Mouse (Mus musculus): ENCODE data around the gene Zfp385b.
A peak's percentile ranks its signal among the peaks of the same experiment; 100 is the strongest.

Gene Zfp385b

DNA sequence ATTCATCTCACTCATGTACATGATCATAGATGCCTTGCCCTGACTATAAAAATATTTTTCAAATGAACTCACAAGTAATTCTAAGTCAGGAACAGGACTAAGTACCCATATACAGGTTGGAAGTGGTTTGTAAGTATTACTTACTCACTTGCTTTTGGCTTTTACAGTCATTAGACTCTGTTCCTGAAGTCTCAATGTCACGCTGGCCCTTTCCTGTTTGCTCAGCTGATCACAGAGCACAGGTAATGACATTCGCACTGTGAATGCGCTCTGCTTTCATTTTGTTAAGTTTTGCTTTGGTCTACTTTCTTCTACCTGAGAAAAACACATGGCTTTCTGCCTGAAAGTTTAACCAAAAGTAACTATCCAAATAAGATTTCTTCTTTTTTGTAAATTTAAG, 282.9 kb downstream of the Zfp385b start:
- no peak for ATAC-seq (ENCODE audit: insufficient number of reproducible peaks, low FRiP score, low TSS enrichment)

DNA sequence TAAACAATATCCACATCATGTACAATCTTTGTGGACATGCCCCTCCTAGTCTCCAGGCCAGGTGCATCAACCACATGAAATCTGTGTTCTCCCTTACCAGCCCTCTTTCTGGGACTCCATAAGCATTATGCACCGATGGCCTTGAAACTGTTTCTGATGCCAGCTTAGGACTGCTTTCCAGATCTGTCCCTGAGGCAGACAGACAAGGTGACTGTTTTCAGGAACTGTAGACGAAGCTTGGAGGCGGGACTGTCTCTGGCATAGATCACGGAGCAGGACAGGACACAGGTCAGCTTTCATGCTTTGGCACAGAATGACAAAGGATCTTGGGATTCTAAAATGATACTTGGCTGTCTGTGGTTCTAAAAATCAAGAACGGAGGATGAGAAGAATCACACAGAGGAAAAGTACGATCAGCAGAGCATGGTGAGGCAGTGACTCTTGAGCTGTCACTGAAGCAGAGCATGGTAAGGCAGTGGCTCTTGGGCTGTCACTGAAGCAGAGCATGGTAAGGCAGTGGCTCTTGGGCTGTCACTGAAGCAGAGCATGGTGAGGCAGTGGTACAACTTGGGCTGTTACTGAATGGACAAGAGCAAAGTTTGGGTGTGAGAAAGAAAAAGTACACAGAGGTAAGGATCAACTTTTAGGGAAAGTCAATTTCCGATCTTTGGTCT, 291.2 kb downstream of the Zfp385b start:
- peak; percentile 56; the same call in 1 of the 2 replicates for ATAC-seq (ENCODE audit: insufficient number of reproducible peaks, low FRiP score, low TSS enrichment)

DNA sequence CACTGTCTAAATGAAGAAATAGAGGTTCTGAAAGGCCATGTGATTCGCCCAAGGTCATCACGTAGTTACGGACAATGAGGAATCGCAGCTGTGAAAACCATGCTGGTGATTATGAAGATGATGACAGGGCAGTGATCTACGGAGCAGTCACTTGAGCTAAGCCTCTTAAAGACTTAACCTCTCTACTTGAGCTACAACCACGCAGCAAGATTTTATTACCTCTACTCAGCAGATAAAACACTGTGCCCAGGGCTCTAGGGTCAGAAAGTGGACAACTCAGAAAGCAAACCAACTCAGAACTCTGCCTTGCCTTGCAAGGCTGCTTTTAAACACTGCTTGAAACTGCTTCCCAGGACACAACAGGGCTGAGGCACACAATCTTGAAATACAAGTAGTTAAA, 291.8 kb downstream of the Zfp385b start:
- no peak for ATAC-seq (ENCODE audit: insufficient number of reproducible peaks, low FRiP score, low TSS enrichment)

DNA sequence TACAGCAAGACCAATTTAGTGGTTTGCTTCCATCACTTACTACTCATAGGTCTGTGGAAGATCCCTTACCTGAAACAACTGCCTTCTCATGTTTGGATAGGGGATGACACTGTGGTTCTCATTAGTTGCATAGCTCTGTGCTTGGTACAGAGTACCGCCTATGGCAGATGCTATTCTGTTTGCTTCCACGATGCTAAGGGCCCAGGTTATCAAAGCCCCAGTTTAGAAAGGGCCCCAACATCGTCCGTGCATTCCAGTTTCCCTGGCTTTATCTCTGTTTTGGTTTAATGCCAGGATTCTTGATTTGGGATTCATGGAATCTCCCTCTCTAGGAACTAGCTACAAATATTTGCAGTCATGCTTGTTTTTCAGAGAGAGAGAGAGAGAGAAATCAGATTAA, 292.6 kb downstream of the Zfp385b start:
- ATAC-seq (ENCODE audit: insufficient number of reproducible peaks, low FRiP score, low TSS enrichment): no peak

DNA sequence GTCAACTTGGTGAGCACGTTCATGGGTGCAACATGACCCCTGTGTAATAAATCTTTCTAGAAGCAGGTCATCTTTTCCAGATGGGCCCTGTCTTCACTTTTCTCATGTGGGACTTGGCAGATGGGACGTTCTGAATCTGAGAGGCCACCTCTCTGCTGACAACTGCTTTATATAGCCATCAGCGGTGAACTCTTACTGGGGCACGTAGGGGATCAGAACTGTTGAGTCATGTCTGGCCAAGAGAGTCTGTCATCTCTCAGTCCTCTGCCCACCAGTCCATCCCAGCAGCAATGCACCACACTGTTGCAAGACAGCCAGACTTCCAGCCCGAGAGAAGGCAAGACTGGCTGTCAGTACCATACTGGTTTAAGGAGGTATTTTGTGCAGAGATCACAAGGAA, 293.1 kb downstream of the Zfp385b start:
- no peak for ATAC-seq (ENCODE audit: insufficient number of reproducible peaks, low FRiP score, low TSS enrichment)

DNA sequence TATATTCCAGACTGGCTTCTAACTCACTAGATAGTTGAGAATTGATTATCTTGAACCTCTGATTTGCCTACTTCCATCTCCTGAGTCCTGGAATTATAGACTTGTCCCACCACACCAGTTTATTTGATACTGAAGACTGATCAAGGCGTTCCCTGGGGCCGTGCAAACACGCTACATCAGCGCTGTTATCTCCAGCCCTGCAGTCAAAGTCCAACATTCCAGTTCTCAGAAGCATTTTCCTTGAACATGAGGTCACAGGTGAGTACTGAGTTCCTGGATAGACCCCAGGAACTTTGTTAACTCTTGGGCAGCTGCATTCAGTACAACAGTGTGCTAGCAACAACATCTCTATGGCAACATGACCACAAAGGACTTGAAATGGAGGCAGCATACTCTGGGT, 297.2 kb downstream of the Zfp385b start:
- ATAC-seq (ENCODE audit: insufficient number of reproducible peaks, low FRiP score, low TSS enrichment): no peak

DNA sequence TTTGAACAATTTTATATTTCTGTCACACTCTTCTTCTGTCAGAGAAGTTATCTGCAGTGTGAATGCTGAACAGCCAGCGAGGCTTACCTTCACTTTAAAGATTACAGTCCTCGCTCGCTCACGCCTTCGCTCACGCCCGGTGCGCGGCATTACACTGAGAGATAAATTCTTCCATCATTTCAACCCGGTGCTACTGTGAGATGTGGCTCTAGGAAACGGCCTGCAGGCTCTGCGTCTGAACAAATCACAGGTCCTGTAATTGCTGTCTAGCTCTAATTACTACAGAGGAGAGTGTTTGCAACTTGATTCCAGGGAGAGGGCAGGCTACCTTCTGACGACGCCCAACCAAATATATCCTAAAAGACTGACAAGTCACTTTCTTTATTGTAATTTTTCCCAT, 300.1 kb downstream of the Zfp385b start:
- ATAC-seq (ENCODE audit: insufficient number of reproducible peaks, low FRiP score, low TSS enrichment): 0 out of 2 replicates have a peak, but pooled peaks have one; percentile 17

DNA sequence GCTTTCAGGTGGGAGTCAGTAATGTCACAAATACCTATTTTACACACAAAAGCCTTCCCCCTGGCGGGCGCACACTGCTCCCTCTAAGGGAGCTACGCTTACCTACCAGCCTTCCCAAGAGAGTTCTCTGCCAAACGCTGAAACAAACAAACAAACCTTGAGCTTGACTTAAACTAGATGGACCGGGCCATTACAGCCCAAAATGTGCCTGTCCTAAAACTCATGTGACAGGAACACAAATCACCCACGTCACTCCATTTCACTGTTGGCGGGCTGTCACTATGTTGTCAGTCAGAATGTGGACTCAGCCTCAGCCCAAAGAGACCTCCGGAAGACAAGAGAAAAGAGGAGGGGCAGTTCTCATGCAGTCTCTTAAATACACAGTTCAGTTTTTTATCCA, 300.7 kb downstream of the Zfp385b start:
- ATAC-seq (ENCODE audit: insufficient number of reproducible peaks, low FRiP score, low TSS enrichment): no peak

DNA sequence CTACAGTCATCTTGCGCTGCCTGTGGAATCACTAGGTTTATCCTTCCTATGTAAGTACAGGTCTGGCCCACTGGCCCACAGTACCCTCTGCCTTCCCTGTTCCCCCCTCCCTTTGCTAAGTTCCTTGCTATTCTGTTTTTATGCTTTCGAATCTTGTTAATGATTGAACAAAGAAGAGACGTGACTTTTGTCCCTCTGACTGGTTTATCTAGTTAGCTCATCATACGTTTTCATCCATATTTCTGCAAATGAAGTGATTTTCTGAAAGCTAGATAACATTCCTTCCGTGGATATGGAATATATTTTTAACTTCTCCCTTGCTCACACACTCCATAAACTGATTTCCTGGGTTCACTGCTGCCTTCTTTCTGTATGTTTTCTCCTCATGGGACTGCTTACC, 302.8 kb downstream of the Zfp385b start:
- ATAC-seq (ENCODE audit: insufficient number of reproducible peaks, low FRiP score, low TSS enrichment): no peak

DNA sequence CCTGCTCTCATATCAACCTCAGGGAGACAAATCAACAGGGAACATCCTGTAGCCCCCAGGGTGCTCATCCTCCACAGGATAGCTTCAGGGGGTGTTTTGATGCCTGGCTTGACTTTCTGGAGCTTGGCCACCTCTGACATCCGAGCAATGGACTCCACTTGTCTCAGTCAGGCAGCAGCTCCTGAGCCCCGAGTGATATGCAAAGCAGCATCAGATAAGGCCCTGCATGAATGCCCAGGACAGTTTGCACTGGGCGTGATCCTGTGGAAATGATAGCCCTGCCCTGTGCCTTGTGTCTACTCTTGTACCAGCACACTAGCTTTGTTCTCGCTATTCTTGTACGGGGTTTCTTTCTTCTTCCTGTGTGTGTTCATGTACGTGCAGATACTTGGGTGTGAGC, 303.8 kb downstream of the Zfp385b start:
- ATAC-seq (ENCODE audit: insufficient number of reproducible peaks, low FRiP score, low TSS enrichment): no peak

DNA sequence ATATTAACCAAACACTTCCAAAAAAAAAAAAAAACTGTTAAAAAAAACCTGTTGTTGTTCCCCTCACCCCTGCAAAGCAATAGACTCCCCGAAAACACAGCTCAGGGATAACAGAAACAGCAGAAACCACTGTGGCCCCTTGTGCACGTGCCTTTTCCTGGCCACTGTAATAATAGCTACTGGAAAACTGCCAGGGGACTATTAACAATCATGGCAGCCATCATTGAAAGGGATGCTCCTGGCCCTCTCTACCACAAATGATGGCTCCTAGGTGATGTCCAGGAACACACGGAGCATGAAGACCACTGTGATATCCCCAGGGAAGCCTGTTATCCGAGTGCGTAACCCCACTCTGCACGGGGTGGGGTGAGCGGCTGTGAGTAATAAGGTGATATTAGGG, 304.4 kb downstream of the Zfp385b start:
- no peak for ATAC-seq (ENCODE audit: insufficient number of reproducible peaks, low FRiP score, low TSS enrichment)

DNA sequence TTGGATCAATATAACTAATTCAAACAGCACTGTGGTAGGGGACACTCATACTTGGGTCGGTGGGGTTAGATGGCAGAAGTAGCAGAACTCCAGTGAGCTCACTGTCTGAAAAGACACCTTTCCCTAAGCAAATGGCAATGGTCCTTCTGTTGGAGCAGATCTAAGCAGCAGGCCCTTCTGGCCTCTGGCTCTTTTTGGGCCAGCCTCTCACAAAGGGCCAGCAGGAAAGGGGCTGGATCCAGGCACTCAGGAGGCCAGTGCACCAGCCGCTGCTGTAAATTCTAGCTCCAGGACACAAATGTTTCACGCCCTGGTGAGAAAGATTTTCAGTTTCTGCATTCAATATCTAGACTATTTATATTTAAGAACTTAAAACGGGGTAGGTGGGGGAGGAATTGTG, 305.0 kb downstream of the Zfp385b start:
- ATAC-seq (ENCODE audit: insufficient number of reproducible peaks, low FRiP score, low TSS enrichment): peak; percentile 88

DNA sequence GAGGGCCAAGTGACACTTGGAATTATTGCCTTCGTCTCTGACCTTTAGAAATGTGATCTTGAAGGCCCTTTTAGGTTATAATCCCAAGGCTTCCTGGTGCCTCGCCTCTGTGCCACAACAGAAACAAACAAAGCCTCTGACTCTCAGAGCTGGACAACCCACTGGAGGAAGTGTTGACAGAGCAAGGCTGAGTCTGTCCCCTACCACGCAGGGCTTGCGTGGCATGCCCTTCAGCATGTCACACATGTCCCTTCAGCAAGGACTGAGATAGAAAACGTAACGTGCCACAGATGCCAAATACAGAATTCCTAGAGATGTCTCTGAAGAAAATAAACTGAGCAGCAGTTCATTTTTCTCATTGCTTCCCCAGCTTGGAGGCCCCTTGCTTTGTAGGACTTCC, 310.7 kb downstream of the Zfp385b start:
- ATAC-seq (ENCODE audit: insufficient number of reproducible peaks, low FRiP score, low TSS enrichment): no peak

DNA sequence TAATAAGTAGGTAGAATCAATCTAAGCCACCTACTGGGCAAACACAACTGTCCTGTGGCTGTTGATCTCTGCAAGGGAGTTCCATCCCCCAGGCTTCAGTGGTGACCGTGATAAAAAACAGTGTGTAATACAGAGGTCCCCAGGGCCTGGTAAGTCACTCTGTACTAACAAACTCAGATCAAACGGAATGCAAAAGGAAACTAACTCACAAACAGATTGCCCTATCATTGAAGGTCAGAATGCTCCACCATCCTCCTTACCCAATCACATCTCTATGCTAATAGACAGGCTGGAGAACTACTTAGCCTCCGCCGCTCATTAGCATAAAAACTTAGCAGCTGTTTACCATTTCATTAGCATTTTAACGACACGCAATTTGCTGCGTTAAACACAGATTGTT, 313.1 kb downstream of the Zfp385b start:
- ATAC-seq (ENCODE audit: insufficient number of reproducible peaks, low FRiP score, low TSS enrichment): no peak

DNA sequence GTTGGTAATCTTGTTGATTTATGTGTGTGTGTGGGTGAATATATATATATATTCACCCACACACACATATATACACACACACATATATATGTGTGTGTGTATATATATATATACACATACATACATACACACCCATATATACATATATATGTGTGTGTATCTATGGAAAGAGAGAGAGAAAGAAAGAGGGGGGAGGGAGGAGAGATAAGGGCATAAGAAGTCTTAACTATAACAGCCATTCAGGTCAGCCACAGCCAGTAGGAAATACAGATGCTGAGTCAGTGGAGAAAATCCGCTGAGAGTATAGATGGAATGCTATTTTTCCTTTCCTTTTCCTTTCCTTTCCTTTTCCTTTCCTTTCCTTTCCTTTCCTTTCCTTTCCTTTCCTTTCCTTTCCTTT, 313.8 kb downstream of the Zfp385b start:
- no peak for ATAC-seq (ENCODE audit: insufficient number of reproducible peaks, low FRiP score, low TSS enrichment)

DNA sequence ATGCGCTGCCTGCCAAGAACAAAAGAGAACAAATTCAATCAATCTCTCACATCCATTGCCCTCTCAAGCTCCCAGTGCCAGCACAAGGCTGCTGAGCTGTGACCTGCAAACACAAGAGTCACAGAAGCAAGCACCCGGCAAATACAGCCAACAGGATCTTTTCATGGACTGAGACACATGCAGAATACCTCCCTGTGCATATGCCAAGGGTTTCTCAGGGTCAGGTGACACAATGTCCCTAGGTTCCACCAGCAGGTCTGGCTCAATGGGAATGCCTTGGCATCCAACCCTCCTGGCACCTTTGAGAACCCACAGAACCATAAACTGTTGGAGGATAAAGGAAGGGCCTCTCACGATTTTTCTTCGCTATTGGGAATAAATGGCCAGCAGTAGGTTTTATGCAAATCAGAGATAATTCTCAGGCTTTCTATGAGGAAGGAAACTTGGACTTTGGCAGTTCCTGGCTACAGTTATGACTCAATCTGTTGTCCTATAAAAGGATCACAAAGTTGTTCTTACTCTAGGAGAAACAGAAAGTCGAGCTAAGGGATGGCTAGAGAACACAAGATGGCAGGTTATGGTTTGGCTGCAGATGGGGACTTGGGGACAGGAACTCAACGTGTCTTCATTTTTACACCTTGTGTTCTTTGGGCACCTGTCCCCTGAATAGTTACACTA, 315.6 kb downstream of the Zfp385b start:
- ATAC-seq (ENCODE audit: insufficient number of reproducible peaks, low FRiP score, low TSS enrichment): peak; percentile 92

DNA sequence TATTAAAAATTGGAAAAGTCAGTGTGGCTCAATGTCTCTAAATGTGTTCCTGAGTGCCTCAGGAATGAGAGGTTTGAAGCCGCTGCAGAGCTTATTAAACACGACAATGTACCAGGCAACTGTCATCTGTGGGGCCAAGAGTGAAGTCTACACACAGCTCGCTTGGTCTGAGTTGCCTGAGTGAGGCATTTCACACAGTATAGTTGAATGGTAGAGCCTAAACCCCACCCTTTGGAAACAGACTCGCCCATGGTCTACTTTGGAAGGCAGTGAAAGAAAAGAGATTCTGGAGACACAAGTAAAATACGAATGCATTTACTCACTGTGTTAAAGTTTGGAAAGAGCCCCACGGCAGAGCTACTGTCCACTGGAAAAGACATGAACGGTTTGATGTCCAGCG, 316.2 kb downstream of the Zfp385b start:
- ATAC-seq (ENCODE audit: insufficient number of reproducible peaks, low FRiP score, low TSS enrichment): no peak

DNA sequence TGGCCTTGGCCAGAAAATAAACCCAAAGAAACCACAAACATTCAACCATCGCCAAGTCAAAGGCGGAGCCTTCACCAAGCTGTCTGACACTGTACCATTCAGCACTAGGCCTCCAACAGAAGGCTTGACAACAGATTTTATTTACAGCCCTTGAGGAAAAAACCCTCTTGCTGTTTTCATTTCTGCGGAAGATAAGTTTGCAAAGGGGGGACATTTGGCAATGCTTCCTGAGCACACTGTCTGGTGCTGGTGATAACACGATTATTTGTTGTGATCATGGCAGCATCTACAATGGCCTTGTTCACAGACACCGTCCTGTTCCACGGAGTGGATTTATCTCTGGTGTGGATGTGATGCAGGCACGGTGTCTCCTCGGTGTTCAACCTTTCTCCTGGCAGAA, 317.0 kb downstream of the Zfp385b start:
- no peak for ATAC-seq (ENCODE audit: insufficient number of reproducible peaks, low FRiP score, low TSS enrichment)

DNA sequence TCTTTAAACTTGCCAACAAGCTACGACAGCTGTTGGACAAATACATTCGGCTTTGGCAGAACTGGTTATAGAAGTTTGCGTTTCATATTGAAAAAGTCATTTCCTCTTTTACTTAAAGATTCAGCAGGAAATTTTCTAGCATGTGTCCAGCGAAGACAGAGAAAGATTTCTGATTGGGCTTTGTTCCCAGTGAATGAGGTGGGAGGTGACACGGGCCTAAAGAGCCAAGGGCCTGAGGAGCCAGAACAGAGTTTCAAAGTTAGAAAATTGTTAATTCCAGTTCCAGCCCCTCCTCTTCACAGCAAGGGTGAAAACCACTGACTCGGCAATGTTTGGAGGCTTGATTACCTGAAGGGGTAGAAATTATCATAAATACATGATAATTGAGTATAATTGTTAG, 319.0 kb downstream of the Zfp385b start:
- no peak for ATAC-seq (ENCODE audit: insufficient number of reproducible peaks, low FRiP score, low TSS enrichment)

DNA sequence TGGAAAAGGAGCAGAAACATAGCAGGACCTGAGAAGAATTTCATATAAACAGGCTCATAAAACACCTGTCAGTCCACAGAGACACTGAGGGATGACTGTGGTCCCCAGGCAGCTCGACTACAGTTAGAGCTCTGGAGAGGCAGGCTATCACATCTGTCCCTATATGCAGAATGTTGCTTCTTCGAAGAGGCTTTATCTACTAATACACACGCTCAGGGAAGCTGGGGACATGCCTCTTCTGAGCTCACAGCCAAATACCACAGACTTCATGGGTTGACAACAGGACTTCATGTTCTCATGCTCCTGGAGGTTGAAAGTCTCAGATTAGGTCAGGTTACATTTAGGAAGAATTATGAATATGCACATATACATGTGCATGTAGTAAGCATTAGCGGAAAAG, 321.1 kb downstream of the Zfp385b start:
- ATAC-seq (ENCODE audit: insufficient number of reproducible peaks, low FRiP score, low TSS enrichment): no peak

DNA sequence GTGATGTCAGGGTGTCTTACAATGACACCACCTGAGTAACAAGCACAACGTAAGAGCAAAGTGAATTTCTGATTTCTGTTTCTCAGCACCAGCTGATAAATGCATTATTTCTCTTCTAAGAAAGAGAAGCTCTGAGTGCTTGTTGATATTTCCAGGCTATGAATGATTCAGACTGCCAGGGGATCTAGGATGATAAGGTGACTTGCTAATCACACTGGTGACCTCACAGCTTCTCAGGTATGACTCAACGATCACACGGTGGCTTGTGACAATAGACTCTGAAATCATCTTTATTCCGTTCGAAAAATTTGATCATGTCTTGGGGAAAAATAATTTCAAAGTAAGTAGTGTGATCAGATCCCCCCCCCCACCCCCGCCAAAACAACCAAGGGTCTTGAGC, 321.5 kb downstream of the Zfp385b start:
- ATAC-seq (ENCODE audit: insufficient number of reproducible peaks, low FRiP score, low TSS enrichment): no peak

DNA sequence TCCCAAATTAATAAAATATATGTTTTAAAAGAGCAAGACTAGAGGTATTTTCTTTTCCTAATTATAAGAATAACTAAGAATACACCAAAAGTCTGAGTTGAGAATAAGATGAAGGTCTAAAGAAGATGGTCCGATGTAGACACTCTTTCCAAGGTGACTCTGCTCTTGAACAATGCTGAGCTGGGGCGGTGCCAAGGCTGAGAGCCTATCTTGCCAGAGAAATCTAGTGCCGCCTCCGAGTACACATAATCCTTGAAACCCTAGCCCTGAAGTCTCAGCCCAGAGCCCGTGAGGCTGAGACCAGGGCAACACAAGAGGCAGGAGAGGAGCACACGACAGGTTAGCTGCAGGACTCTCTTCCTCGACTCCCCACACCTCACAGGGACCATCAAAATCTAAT, 323.4 kb downstream of the Zfp385b start:
- no peak for ATAC-seq (ENCODE audit: insufficient number of reproducible peaks, low FRiP score, low TSS enrichment)

Measured in cerebellum, adult (tissue).